Mouse (Mus musculus) ES-Bruce4 (cell line): ENCODE measurements at regions not wholly inside any gene's neighbourhood (a gene's known extent, or its start where the extent isn't known, plus 50 kb on each side); places are given as distances from the start of the nearest gene placed in this dataset.

Experiments
- H3K27ac ChIP-seq: 2 replicates; pipeline ENCODE4 v1.5.1; 2012; ENCODE audit warnings: low read length, inconsistent platforms; ENCODE audit not compliant: insufficient read depth
- H3K27me3 ChIP-seq: 2 replicates; pipeline ENCODE4 v1.6.1; 2012; ENCODE audit warnings: mild to moderate bottlenecking, low read length, inconsistent platforms; ENCODE audit not compliant: control insufficient read depth, poor library complexity, insufficient read depth, severe bottlenecking
- H3K36me3 ChIP-seq: 2 replicates; pipeline ENCODE4 v1.6.1; 2012; ENCODE audit warnings: inconsistent platforms, mild to moderate bottlenecking, low read length, moderate library complexity; ENCODE audit not compliant: control insufficient read depth, poor library complexity, insufficient read depth, severe bottlenecking
- H3K4me1 ChIP-seq: one replicate; pipeline ENCODE4 v1.8.1; 2011; ENCODE audit warnings: low read length; ENCODE audit not compliant: control insufficient read depth, insufficient read depth
- H3K4me3 ChIP-seq: 2 replicates; pipeline ENCODE4 v1.5.1; 2011; ENCODE audit warnings: low read depth, mild to moderate bottlenecking, low read length
- H3K9ac ChIP-seq: 2 replicates; pipeline ENCODE4 v1.6.1; 2012; ENCODE audit warnings: low read depth, mild to moderate bottlenecking, inconsistent platforms; ENCODE audit not compliant: poor library complexity, severe bottlenecking
- H3K9me3 ChIP-seq: replicated peaks from 2 replicates; pipeline ENCODE4 v1.6.1; 2012; ENCODE audit warnings: mild to moderate bottlenecking, low read length, inconsistent platforms; ENCODE audit not compliant: control insufficient read depth, poor library complexity, insufficient read depth, severe bottlenecking
- CTCF ChIP-seq: IDR thresholded peaks from one replicate; pipeline ENCODE4 v1.8.1; 2011; ENCODE audit warnings: low read depth, low read length
- EP300 ChIP-seq: IDR thresholded peaks from 2 replicates; pipeline ENCODE4 v1.6.1; 2011; ENCODE audit warnings: low read depth, low read length; ENCODE audit not compliant: insufficient read depth
- POLR2A ChIP-seq: IDR thresholded peaks from one replicate; pipeline ENCODE4 v1.8.1; 2011; ENCODE audit warnings: low read length; ENCODE audit not compliant: insufficient read depth

- Histone ChIP-seq H3K36me3 (no peaks in the 10 kb centered on the region), H3K9ac (no peak overlapping the region), H3K9me3 (no peaks in the 10 kb centered on the region), H3K27ac (no peak overlapping the region), H3K27me3 (no peaks in the 10 kb centered on the region), H3K4me1 (no peaks in the 10 kb centered on the region), H3K4me3 (no peak overlapping the region)
- no peak for TF ChIP-seq EP300
These were observed 211.0 kb downstream of the Cd83 start for GRCm38 (mm10) chr13:43995623-43996022.

- no peak overlapping the region for H3K27ac ChIP-seq
- no peak overlapping the region for H3K9ac ChIP-seq
These were observed 217.4 kb downstream of the Cd83 start for GRCm38 (mm10) chr13:44001861-44002545.

GRCm38 (mm10) chr13:44012868-44013267, 228.3 kb downstream of the Cd83 start:
- Histone ChIP-seq H3K9ac (no peak overlapping the region), H3K27me3 (no peaks in the 10 kb centered on the region), H3K9me3 (peaks cover 3% of the 10 kb centered on the region; the same call in 1 of the 2 replicates), H3K27ac (no peak overlapping the region), H3K4me1 (peaks cover 3% of the 10 kb centered on the region), H3K4me3 (no peak overlapping the region), H3K36me3 (no peaks in the 10 kb centered on the region)
- no peak for TF ChIP-seq CTCF
- no peak for TF ChIP-seq EP300
- TF ChIP-seq POLR2A = no peak

More at GRCm38 (mm10) chr13:44001861-44002545, 217.4 kb downstream of the Cd83 start:
- no peaks in the 10 kb centered on the region; the same call in 1 of the 2 replicates for H3K9me3 ChIP-seq
- TF ChIP-seq EP300 = no peak
- no peak for TF ChIP-seq POLR2A
- TF ChIP-seq CTCF = no peak
- no peaks in the 10 kb centered on the region for H3K4me1 ChIP-seq
- H3K4me3 ChIP-seq = no peak overlapping the region
- H3K36me3 ChIP-seq = no peaks in the 10 kb centered on the region
- no peaks in the 10 kb centered on the region for H3K27me3 ChIP-seq

- Histone ChIP-seq H3K4me3 (peak overlapping the region; percentile 5; the same call in 1 of the 2 replicates), H3K27ac (peak overlapping the region; percentile 77), H3K9me3 (peaks cover 3% of the 10 kb centered on the region; the same call in 1 of the 2 replicates), H3K36me3 (no peaks in the 10 kb centered on the region), H3K27me3 (no peaks in the 10 kb centered on the region), H3K9ac (no peak overlapping the region), H3K4me1 (peaks cover 9% of the 10 kb centered on the region)
- TF ChIP-seq POLR2A = no peak
- peak; percentile 88 for TF ChIP-seq EP300
- no peak for TF ChIP-seq CTCF
These were observed 234.1 kb downstream of the Cd83 start for GRCm38 (mm10) chr13:44018489-44019303.

- H3K4me3 ChIP-seq = no peak overlapping the region
- no peaks in the 10 kb centered on the region for H3K27me3 ChIP-seq
- no peak overlapping the region for H3K9ac ChIP-seq
- no peaks in the 10 kb centered on the region for H3K36me3 ChIP-seq
- TF ChIP-seq EP300 = no peak
- no peak for TF ChIP-seq CTCF
- no peak for TF ChIP-seq POLR2A
- peaks cover 9% of the 10 kb centered on the region for H3K4me1 ChIP-seq
- H3K27ac ChIP-seq = peak overlapping the region; percentile 77
- H3K9me3 ChIP-seq = peaks cover 3% of the 10 kb centered on the region; the same call in 1 of the 2 replicates
These were observed 234.7 kb downstream of the Cd83 start for GRCm38 (mm10) chr13:44019304-44019583.

GRCm38 (mm10) chr13:44020851-44021250, 236.3 kb downstream of the Cd83 start:
- Histone ChIP-seq H3K9ac (no peak overlapping the region), H3K9me3 (peaks cover 3% of the 10 kb centered on the region; the same call in 1 of the 2 replicates), H3K27ac (no peak overlapping the region), H3K27me3 (no peaks in the 10 kb centered on the region), H3K36me3 (no peaks in the 10 kb centered on the region), H3K4me1 (peaks cover 9% of the 10 kb centered on the region), H3K4me3 (no peak overlapping the region)
- TF ChIP-seq CTCF (no peak), EP300 (0 out of 2 replicates have a peak, but pooled peaks have one; percentile 26)
